Mouse (Mus musculus): ENCODE data around the gene D1Pas1.

Gene D1Pas1

DNA sequence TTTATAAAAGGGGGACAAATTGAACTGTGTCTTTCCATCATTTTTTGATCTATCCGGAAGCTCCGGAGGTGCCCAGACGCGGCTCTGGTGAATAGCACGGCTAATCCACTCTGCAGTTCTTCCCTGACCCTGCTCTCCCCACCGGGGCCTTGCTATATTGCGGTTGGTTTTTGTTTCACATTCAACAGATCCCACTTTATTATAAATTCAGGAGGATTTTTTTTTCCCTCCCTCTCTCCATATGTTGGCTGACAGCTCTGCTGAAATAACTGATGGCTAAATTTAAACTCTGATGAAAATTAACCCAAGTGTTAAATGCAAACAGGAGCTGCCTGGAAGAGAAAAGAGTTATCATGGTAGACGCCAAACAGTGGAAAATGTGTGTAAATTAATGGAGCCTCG is 21.1 kb downstream of the D1Pas1 start:
- DNase-seq = peak; percentile 42 to 44

DNA sequence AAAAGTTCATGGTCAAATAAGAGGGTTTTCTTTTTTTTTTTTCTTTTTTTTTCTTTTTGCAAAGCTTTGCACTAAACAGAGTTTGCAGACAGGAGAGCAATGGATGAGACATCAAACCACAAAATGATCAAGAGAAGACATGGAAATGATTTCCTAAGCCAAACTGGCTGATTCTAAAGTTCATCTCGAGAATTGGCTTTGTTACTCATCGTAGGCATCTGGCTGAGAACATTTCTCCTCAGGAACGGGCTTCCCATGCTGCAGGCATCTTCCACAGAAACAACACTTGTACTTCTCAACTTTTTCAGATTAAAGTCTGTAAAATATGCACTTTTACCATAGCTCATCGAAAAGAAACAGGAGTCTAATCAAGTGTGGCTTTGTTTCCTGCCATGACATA is 21.6 kb downstream of the D1Pas1 start:
- no peak for DNase-seq

GRCm38 (mm10) chr1:186991473-186991872 is 24.3 kb downstream of the D1Pas1 start:
- peak; percentile 72 to 83 for DNase-seq

DNA sequence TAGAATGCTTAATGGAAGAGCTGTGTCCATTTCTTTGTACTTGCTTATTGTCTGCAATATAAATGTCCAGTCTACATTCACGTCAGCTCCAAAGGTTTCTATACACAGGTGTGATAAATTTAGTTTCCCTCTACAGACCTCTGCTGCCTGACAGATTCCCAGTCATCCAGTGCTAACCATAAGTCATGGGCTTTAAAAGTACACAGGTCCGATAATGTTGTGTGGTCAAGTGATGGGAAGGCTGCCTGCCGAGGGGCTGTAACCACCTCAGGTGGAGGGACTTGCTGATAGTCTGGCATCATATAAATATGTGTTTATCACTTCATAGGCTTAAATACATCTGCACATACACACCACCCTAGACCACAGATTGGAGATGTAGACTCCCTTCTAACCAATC is 24.9 kb downstream of the D1Pas1 start:
- DNase-seq = no peak

DNA sequence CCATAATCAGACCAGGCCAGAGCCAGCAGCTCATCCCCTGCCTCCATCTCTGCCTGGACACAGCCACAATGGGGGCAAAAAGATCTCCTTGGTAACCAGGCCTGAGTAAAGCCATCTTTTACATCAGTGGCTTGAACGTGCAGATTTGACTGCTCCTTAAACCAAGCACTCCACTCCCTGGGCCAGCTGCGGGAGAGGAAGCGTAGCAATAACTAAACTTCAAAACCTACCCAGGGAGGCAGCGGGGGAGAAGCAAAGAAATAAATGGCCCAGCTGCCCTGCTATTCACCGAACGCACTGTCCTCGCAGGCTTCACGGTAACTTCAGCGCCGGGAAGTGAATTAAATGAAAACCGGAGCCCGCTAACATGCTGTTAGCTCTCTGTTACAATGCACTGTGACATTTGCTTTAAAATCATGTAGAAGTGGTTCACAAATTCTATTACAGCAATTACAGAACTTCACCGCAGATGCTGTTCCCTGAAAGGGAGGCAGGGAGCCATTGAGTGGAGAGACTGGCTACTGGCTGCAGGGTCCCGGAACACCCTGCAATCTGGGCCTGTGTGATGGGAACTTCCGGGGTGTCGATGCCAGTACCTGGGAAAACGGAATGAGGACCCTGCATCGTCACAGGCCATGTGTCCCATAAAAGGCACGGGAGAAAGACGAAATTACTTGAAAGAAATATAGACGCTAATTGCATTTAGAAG is 30.5 kb downstream of the D1Pas1 start:
- no peak for DNase-seq

DNA sequence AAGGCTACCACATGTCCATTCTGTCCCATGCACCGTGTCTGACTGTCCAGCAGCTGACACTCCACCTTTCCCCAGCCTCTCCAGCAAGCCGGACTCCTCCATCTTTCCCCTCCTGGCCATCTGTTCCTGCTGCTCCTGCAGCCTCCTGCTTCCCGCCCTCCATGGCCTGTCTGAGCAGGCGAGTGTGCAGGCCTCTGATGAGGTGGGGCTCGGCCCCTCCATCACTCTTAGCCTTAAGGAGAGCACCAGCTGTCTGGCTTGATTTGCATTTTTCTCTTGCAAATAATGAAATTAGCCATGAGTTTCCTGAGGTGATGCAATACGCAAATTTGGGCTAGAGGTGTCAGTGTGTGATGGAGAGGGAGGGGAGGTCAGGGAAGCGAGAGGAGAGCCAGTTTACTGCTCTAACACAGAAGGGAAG is 36.2 kb downstream of the D1Pas1 start:
- peak; percentile 77 to 86 for DNase-seq

GRCm38 (mm10) chr1:187004306-187004705 is 37.1 kb downstream of the D1Pas1 start:
- no peak for DNase-seq

- peak; percentile 65 to 66 for DNase-seq
Observed at GRCm38 (mm10) chr1:187006227-187006925, 39.2 kb downstream of the D1Pas1 start.

GRCm38 (mm10) chr1:187008236-187008635 is 41.0 kb downstream of the D1Pas1 start:
- no peak for DNase-seq

- DNase-seq = no peak
Observed at GRCm38 (mm10) chr1:187010071-187010470, 42.9 kb downstream of the D1Pas1 start.

GRCm38 (mm10) chr1:187011601-187012000 is 44.4 kb downstream of the D1Pas1 start:
- DNase-seq = peak; percentile 45 to 73

- DNase-seq = no peak
Observed at GRCm38 (mm10) chr1:187014141-187014540, 46.9 kb downstream of the D1Pas1 start.

DNA sequence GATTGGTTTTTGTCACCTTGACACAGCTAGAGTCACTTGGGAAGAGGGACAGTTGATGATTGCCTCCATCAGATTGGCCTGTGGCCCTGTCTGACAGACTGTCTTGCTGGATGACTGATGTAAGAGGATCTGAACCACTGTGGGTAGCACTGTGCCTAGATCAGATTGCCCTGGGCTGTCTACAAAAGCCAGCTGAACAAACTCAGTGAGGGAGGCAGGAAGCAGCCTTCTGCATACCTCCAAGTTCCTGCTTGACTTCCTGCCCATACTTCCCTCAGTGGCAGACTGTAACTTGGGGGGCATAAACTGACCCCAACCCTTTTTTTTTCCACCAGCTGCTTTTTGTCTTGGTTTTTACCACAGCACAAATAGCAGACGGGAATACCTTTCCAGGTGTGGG is 48.5 kb downstream of the D1Pas1 start:
- DNase-seq = no peak

DNA sequence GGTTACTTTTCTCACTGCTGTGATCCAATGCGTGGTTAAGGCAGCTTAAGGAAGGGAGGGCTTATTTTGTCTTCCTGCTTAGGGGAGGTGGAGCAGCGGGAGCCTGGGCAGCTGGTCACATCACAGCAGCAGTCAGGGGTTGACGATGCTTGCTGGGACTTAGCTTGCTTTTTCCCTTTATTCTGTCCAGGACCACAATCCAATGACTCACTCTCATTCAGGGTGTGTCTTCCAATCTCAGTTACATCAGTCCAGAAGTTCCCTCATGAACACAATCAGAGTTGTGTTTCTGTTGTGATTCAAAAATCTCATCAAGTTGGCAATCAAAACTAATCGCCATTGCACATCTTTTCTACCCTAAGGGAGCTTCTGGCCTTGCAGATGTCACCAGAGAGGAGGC is 48.9 kb downstream of the D1Pas1 start:
- no peak for DNase-seq

- peak; percentile 36 to 52 for DNase-seq
Observed at GRCm38 (mm10) chr1:187020011-187020410, 52.8 kb downstream of the D1Pas1 start.
